Mouse (Mus musculus) midbrain, embryonic 13.5 days (tissue): ENCODE data around the gene Knop1. TPM values are rescaled to one million over a fixed set of nuclear protein-coding genes. Genes with fewer than 3 reads are reported as not detected.

ENCODE experiments used
- ATAC-seq: fragments of 200-750 bp; cut with Nextera tagmentation; 2 replicates; pipeline ENCODE4 v1.8.0; 2017; ENCODE audit warnings: mild to moderate bottlenecking, moderate TSS enrichment, moderate library complexity
- H3K27ac ChIP-seq: fragments of 300-500 bp; sonication (generic); 2 replicates; pipeline ENCODE4 v1.5.1; 2015; ENCODE audit warnings: inconsistent platforms, mild to moderate bottlenecking, moderate library complexity
- H3K27me3 ChIP-seq: fragments of 300-500 bp; sonication (generic); 2 replicates; pipeline ENCODE4 v1.6.1; 2015; ENCODE audit warnings: mild to moderate bottlenecking, inconsistent platforms
- H3K36me3 ChIP-seq: fragments of 300-500 bp; sonication (generic); 2 replicates; pipeline ENCODE4 v1.6.1; 2015; ENCODE audit warnings: mild to moderate bottlenecking, inconsistent platforms
- H3K4me1 ChIP-seq: fragments of 300-500 bp; sonication (generic); replicated peaks from 2 replicates; pipeline ENCODE4 v1.6.1; 2015; ENCODE audit warnings: inconsistent platforms
- H3K4me2 ChIP-seq: fragments of 300-500 bp; sonication (generic); replicated peaks from 2 replicates; pipeline ENCODE4 v1.6.1; 2015; ENCODE audit warnings: moderate library complexity, mild to moderate bottlenecking, inconsistent platforms
- H3K4me3 ChIP-seq: fragments of 300-500 bp; sonication (generic); replicated peaks from 2 replicates; pipeline ENCODE4 v1.5.1; 2015; ENCODE audit warnings: mild to moderate bottlenecking, inconsistent platforms
- H3K9ac ChIP-seq: fragments of 300-500 bp; sonication (generic); replicated peaks from 2 replicates; pipeline ENCODE4 v1.6.1; 2015; ENCODE audit warnings: mild to moderate bottlenecking, inconsistent platforms
- H3K9me3 ChIP-seq: fragments of 300-500 bp; sonication (generic); 2 replicates; pipeline ENCODE4 v1.6.1; 2016; ENCODE audit warnings: mild to moderate bottlenecking, inconsistent platforms
- WGBS: fragments of 180-500 bp; shearing (Covaris S2); methylation state at CpG from one replicate; pipeline ENCODE4 v1.1.7; 2015; 5-methylcytosine and 5-hydroxymethylcytosine counted together
- polyA plus RNA-seq: library from polyadenylated mRNA; unstranded; fragments of >200 nt; fragmentation: Nextera tagmentation; extraction: Ambion mirVana; gene quantifications from 2 replicates; pipeline ENCODE4 v1.2.1, GENCODE M21; 2015

The Knop1 gene
- polyA plus RNA-seq, 1 experiment from 2014 or later: 105 TPM

GRCm38 (mm10) chr7:118842938-118843337 is 13.1 kb downstream of the Knop1 start:
- Histone ChIP-seq H3K9ac (no peak overlapping the region), H3K27ac (no peak overlapping the region), H3K36me3 (peaks cover 99% of the 10 kb centered on the region), H3K4me3 (no peak overlapping the region), H3K4me1 (no peaks in the 10 kb centered on the region), H3K9me3 (no peaks in the 10 kb centered on the region), H3K4me2 (no peak overlapping the region), H3K27me3 (no peaks in the 10 kb centered on the region)
- WGBS: 80% methylated on average over 4 of the region's 4 CpGs
- ATAC-seq: no peak

- ATAC-seq: no peak
- Histone ChIP-seq H3K9me3 (no peaks in the 10 kb centered on the region), H3K27me3 (no peaks in the 10 kb centered on the region), H3K4me3 (no peak overlapping the region), H3K9ac (no peak overlapping the region), H3K27ac (no peak overlapping the region), H3K36me3 (peaks cover 99% of the 10 kb centered on the region), H3K4me2 (no peak overlapping the region), H3K4me1 (no peaks in the 10 kb centered on the region)
- WGBS: 55% methylated on average over 1 of the region's 1 CpGs
These were observed 14.3 kb downstream of the Knop1 start for GRCm38 (mm10) chr7:118841796-118842195.

GRCm38 (mm10) chr7:118841030-118841745 is 14.9 kb downstream of the Knop1 start:
- no peaks in the 10 kb centered on the region for H3K27me3 ChIP-seq
- WGBS: 85% methylated on average over 8 of the region's 8 CpGs
- H3K9ac ChIP-seq: no peak overlapping the region
- H3K27ac ChIP-seq: no peak overlapping the region
- no peaks in the 10 kb centered on the region for H3K9me3 ChIP-seq
- H3K4me3 ChIP-seq: no peak overlapping the region
- ATAC-seq: no peak
- H3K4me1 ChIP-seq: no peaks in the 10 kb centered on the region
- peaks cover 100% of the 10 kb centered on the region for H3K36me3 ChIP-seq
- no peak overlapping the region for H3K4me2 ChIP-seq

- no peak overlapping the region for H3K4me3 ChIP-seq
- no peaks in the 10 kb centered on the region for H3K27me3 ChIP-seq
- WGBS: 83% methylated on average over 5 of the region's 5 CpGs
- no peaks in the 10 kb centered on the region for H3K4me1 ChIP-seq
- H3K9me3 ChIP-seq: no peaks in the 10 kb centered on the region
- ATAC-seq: no peak
- H3K27ac ChIP-seq: no peak overlapping the region
- peaks cover 100% of the 10 kb centered on the region for H3K36me3 ChIP-seq
- H3K9ac ChIP-seq: no peak overlapping the region
- no peak overlapping the region for H3K4me2 ChIP-seq
These were observed 18.2 kb downstream of the Knop1 start for GRCm38 (mm10) chr7:118837901-118838300.

- Histone ChIP-seq H3K36me3 (peaks cover 58% of the 10 kb centered on the region), H3K27me3 (no peaks in the 10 kb centered on the region), H3K9ac (0 out of 2 replicates have a peak overlapping the region, but pooled peaks have one; percentile 20), H3K4me2 (no peak overlapping the region), H3K4me3 (no peak overlapping the region), H3K4me1 (peaks cover 29% of the 10 kb centered on the region), H3K27ac (peak overlapping the region; percentile 53), H3K9me3 (no peaks in the 10 kb centered on the region)
- 18% methylated on average over 5 of the region's 5 CpGs for WGBS
- peak; percentile 77 for ATAC-seq
These were observed 28.1 kb downstream of the Knop1 start for GRCm38 (mm10) chr7:118827975-118828416.

- H3K27ac ChIP-seq: 0 out of 2 replicates have a peak overlapping the region, but pooled peaks have one; percentile 27
- H3K4me3 ChIP-seq: no peak overlapping the region
- WGBS: 51% methylated on average over 7 of the region's 7 CpGs
- H3K36me3 ChIP-seq: peaks cover 45% of the 10 kb centered on the region
- ATAC-seq: no peak
- H3K9ac ChIP-seq: no peak overlapping the region
- no peak overlapping the region for H3K4me2 ChIP-seq
- no peaks in the 10 kb centered on the region for H3K9me3 ChIP-seq
- no peaks in the 10 kb centered on the region for H3K27me3 ChIP-seq
- peaks cover 29% of the 10 kb centered on the region for H3K4me1 ChIP-seq
These were observed 31.6 kb downstream of the Knop1 start for GRCm38 (mm10) chr7:118824451-118824850.

- Histone ChIP-seq H3K27me3 (no peaks in the 10 kb centered on the region), H3K4me2 (no peak overlapping the region), H3K9ac (no peak overlapping the region), H3K27ac (no peak overlapping the region), H3K36me3 (peaks cover 48% of the 10 kb centered on the region), H3K4me3 (no peak overlapping the region), H3K9me3 (no peaks in the 10 kb centered on the region), H3K4me1 (peaks cover 10% of the 10 kb centered on the region)
- no peak for ATAC-seq
- WGBS: 88% methylated on average over 12 of the region's 12 CpGs
These were observed 34.0 kb downstream of the Knop1 start for GRCm38 (mm10) chr7:118821887-118822556.

GRCm38 (mm10) chr7:118821356-118821755 is 34.7 kb downstream of the Knop1 start:
- Histone ChIP-seq H3K4me3 (no peak overlapping the region), H3K9ac (no peak overlapping the region), H3K4me2 (no peak overlapping the region), H3K4me1 (peaks cover 6% of the 10 kb centered on the region), H3K27ac (no peak overlapping the region), H3K27me3 (no peaks in the 10 kb centered on the region), H3K36me3 (peaks cover 48% of the 10 kb centered on the region), H3K9me3 (no peaks in the 10 kb centered on the region)
- no peak for ATAC-seq
- WGBS: 74% methylated on average over 7 of the region's 7 CpGs

GRCm38 (mm10) chr7:118819666-118820065 is 36.4 kb downstream of the Knop1 start:
- ATAC-seq: no peak
- 83% methylated on average over 1 of the region's 1 CpGs for WGBS
- peaks cover 55% of the 10 kb centered on the region for H3K36me3 ChIP-seq

GRCm38 (mm10) chr7:118817741-118818140 is 38.3 kb downstream of the Knop1 start:
- H3K27me3 ChIP-seq: no peaks in the 10 kb centered on the region
- WGBS: 96% methylated on average over 7 of the region's 7 CpGs
- no peak overlapping the region for H3K4me3 ChIP-seq
- no peak for ATAC-seq
- H3K4me2 ChIP-seq: no peak overlapping the region
- peaks cover 70% of the 10 kb centered on the region for H3K36me3 ChIP-seq
- H3K9ac ChIP-seq: no peak overlapping the region
- no peak overlapping the region for H3K27ac ChIP-seq
- H3K9me3 ChIP-seq: no peaks in the 10 kb centered on the region
- H3K4me1 ChIP-seq: no peaks in the 10 kb centered on the region

More at GRCm38 (mm10) chr7:118819666-118820065, 36.4 kb downstream of the Knop1 start:
- H3K4me2 ChIP-seq: no peak overlapping the region
- H3K4me1 ChIP-seq: peaks cover 6% of the 10 kb centered on the region
- H3K27me3 ChIP-seq: no peaks in the 10 kb centered on the region
- H3K9ac ChIP-seq: no peak overlapping the region
- H3K4me3 ChIP-seq: no peak overlapping the region
- no peak overlapping the region for H3K27ac ChIP-seq
- no peaks in the 10 kb centered on the region for H3K9me3 ChIP-seq

GRCm38 (mm10) chr7:118816275-118816674 is 39.8 kb downstream of the Knop1 start:
- no peak overlapping the region for H3K4me2 ChIP-seq
- H3K4me3 ChIP-seq: no peak overlapping the region
- H3K9ac ChIP-seq: no peak overlapping the region
- no peaks in the 10 kb centered on the region for H3K27me3 ChIP-seq
- no peak for ATAC-seq
- H3K9me3 ChIP-seq: no peaks in the 10 kb centered on the region
- H3K27ac ChIP-seq: no peak overlapping the region
- WGBS: 95% methylated on average over 3 of the region's 3 CpGs
- no peaks in the 10 kb centered on the region for H3K4me1 ChIP-seq
- H3K36me3 ChIP-seq: peaks cover 79% of the 10 kb centered on the region

- Histone ChIP-seq H3K9me3 (no peaks in the 10 kb centered on the region), H3K9ac (no peak overlapping the region), H3K27me3 (no peaks in the 10 kb centered on the region), H3K36me3 (peaks cover 78% of the 10 kb centered on the region), H3K4me2 (no peak overlapping the region), H3K27ac (no peak overlapping the region), H3K4me1 (no peaks in the 10 kb centered on the region), H3K4me3 (no peak overlapping the region)
- WGBS: 97% methylated on average over 4 of the region's 4 CpGs
- ATAC-seq: no peak
These were observed 42.5 kb downstream of the Knop1 start for GRCm38 (mm10) chr7:118813592-118813991.
